Mouse (Mus musculus) gastrocnemius, postnatal 10 days (tissue): ENCODE measurements around the gene Ggta1. TPM values are rescaled to one million over a fixed set of nuclear protein-coding genes. Genes with fewer than 3 reads are reported as not detected.
A peak's percentile ranks its signal among the peaks of the same experiment; 100 is the strongest.

Experiments used
- DNase-seq: peaks from one replicate; pipeline ENCODE4 v3.0.0; 2021; ENCODE audit warnings: mixed read lengths
- total RNA-seq, 2 experiments: library from RNA; stranded (reverse); gene quantifications; 2 replicates each; pipeline ENCODE4 v1.2.3; 2021

Gene Ggta1
- total RNA-seq, 2 experiments from 2014 or later: 13.2 to 17.0 TPM

GRCm38 (mm10) chr2:35406611-35407010 is 56.4 kb downstream of the Ggta1 start:
- DNase-seq: no peak

- no peak for DNase-seq
Observed at GRCm38 (mm10) chr2:35402391-35402790, 60.6 kb downstream of the Ggta1 start.

GRCm38 (mm10) chr2:35400739-35401138 is 62.3 kb downstream of the Ggta1 start:
- DNase-seq: no peak

DNA sequence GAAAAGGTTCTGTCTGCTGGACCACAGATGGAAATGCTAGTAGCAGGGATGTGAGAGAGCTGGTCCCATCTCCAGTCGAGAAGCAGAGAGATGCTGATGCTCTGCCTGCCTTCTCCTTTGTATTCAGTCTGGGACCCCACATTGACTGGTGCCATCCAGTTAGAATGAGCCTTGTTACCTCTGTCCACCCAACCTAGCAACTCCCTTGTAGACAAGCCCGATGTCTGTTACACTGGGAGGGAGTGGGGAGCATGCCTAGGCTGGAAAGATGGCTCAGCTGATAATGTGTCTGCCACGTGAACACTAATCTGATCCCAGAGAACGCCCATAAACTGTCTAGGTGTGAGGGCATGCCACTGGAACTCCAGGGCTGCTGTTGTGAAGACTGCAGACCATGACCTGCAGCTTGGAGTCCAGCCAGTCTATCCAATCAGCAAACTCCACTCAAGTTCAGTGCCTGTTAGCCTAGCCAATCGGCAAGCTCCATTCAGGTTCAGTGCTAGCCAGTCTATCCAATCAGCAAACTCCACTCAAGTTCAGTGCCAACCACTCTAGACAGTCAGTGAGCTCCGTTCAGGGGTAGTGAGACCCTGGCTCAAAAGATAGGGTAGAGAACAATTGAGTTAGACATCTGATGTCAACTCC is 64.7 kb downstream of the Ggta1 start:
- DNase-seq: no peak

- DNase-seq: peak; percentile 66
Observed at GRCm38 (mm10) chr2:35397590-35398173, 65.3 kb downstream of the Ggta1 start.

DNA sequence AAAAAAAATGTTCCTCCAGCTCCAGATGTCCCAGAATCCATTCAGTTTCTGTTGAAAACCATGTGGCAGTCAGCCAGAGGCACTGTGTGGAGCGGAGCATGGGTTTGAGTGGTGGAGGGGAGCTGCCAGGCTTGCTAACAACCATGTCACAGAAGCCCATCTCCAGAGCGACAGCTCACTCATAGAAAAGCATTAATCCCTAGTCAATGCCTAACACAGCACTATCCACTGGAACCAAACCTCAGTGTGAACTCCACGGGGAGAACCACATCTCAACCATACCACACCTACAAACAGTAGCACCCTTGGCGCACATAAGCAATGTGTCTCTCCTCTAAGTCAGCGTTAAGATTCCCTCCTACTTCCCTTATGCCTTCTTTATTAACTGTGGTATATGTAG is 65.9 kb downstream of the Ggta1 start, which contains the start of gene 4930402F06Rik:
Gene 4930402F06Rik (minus strand): TSS at position 80 of the 400 bp plus-strand sequence.
- DNase-seq: no peak

GRCm38 (mm10) chr2:35385441-35385871 is 77.6 kb downstream of the Ggta1 start:
- DNase-seq: no peak

DNA sequence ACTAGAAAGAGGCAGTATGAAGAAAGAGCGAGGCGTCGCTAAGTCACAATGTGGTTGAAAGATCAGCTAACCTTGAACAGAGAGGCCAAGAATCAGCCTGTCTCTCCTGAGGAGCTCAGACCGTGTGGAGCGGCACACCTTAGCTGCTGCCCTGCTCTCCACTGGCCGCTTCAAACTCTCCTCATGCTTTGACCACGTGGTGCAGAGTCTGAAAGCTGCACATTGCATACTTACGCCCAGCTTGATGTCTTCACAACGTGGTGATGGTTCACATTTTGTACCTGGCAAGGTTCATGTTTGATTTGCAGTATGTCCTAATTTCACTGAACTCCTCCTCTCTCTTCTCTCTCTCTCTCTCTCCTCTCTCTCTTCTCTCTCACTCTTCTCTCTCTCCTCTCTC is 83.7 kb downstream of the Ggta1 start:
- no peak for DNase-seq

GRCm38 (mm10) chr2:35377600-35377999 is 85.4 kb downstream of the Ggta1 start:
- DNase-seq: no peak

GRCm38 (mm10) chr2:35373003-35373402 is 90.0 kb downstream of the Ggta1 start:
- DNase-seq: peak; percentile 30

GRCm38 (mm10) chr2:35370686-35371085 is 92.3 kb downstream of the Ggta1 start:
- no peak for DNase-seq

DNA sequence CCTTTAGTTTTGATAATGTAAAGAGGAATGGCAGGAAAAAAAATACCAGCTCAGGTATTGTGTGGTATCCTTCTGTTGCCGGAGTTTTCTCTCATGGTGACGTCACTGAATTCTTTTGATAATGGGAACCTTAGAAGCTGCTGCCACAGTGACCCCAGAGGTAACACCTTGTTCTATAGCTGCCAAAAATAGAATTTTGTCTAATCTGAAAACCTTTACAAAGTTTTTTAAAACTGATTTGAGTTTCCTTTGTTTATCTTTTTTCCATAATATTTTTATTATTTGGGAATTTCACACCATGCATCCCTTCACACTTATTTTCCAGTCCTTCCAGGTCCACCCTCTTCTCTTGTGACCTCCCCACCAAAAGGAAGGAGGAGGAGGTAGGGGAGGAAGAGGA is 95.4 kb downstream of the Ggta1 start, which contains the start of gene 4930568D16Rik:
Gene 4930568D16Rik (minus strand): TSS at position 101 of the 400 bp plus-strand sequence.
- DNase-seq: no peak

Other genes starting within 250 kb of the Ggta1 start
- gene Gsn, start 206.9 kb downstream of the Ggta1 start, total RNA-seq: 100 to 1,000 TPM; 209 to 218 TPM
- gene Stom, start 126.3 kb downstream of the Ggta1 start, total RNA-seq: 10 to 100 TPM; 24.3 to 30.7 TPM
- not detected for gene 4930568D16Rik, start 95.5 kb downstream of the Ggta1 start, total RNA-seq
- gene 4930402F06Rik, start 66.1 kb downstream of the Ggta1 start, total RNA-seq: not detected
- gene Dab2ip, start 95.0 kb upstream of the Ggta1 start, total RNA-seq: 10 to 100 TPM; 44.3 to 56.9 TPM